Mouse (Mus musculus) CH12F3 (cell line): ENCODE measurements around the gene Sec1.

Experiments
- in situ Hi-C: fragments of 300-500 bp; cut with MboI; formaldehyde crosslinking; loops from 2 replicates; pipeline ENCODE4 v1.14.3; 2020; ENCODE audit warnings: low sequenced_read_pairs

The Sec1 gene

DNA sequence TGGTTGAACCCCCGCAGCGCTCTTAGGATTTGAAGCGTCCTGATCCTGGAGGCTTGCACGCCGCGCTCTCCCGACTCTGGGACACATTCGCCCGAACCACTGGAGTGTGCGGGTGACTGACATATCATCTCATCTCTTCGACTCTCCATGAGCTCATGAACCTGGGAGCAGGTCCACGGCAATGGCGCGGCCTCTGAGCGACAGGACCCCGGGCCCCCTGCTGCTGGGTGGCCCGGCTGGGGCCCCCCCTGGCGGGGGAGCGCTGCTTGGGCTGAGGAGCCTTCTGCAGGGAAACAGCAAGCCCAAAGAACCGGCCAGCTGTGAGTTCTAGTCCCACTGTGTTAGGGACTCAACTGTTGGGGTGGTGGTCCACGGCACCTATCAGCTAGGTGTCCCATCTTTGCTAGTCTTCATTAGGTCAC, 11.3 kb upstream of the Sec1 start:
- in situ Hi-C loops, result no loop called here

GRCm38 (mm10) chr7:45704730-45705442, 10.7 kb upstream of the Sec1 start, which contains the start of gene Dbp:
Gene Dbp, plus strand, starts transcription at chr7:45705088.
- in situ Hi-C loops, result no loop called here

- in situ Hi-C loops, result no loop called here
Measured at GRCm38 (mm10) chr7:45704046-45704559, 9.9 kb upstream of the Sec1 start.

DNA sequence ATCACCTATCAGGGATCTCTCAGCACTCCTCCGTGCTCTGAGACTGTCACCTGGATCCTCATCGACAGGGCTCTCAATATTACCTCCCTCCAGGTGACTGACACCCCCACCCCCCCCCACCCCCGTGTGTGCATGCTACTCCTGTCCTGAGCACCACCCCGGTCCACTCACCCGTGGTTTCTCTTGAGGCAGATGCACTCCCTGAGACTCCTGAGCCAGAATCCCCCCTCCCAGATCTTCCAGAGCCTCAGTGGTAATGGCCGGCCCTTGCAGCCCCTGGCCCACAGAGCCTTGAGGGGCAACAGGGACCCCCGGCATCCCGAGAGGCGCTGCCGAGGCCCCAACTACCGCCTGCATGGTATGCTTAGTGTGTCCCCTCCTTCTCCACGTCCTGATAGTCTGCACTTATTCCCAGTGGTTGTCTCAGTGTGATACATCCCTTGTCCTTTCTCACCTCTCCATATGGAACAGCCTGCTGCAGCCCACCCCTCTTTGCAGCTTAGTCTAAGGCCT, 9.4 kb upstream of the Sec1 start:
- in situ Hi-C loops, result no loop called here

DNA sequence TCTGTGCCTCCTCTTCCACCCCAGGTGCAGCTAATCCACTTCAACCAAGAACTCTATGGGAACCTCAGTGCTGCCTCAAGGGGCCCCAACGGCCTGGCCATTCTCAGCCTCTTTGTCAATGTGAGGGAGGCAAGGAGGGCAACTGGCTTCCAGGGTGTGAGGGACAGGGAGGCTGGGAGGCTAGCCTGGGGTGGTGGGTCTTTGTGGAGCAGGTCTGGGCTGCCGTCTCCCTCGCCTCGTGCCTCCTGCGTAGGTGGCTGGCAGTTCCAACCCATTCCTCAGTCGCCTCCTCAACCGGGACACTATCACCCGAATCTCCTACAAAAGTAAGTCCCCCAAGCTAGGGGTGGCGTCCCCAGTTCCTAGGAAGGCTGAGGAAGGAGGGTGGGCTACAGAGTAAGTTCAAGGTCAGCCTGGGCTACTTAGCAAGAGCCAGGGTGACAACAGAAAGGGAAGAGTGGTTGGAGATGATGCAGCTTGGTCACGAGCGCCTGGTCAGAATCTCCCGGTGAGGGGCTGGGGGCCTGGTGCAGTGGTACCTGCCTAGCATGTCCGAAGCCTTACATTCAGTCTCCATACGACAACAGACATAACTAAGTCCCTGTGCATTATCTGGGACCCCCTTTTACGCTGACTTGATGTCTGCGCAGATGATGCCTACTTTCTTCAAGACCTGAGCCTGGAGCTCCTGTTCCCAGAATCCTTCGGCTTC, 8.8 kb upstream of the Sec1 start:
- in situ Hi-C loops, result no loop called here

DNA sequence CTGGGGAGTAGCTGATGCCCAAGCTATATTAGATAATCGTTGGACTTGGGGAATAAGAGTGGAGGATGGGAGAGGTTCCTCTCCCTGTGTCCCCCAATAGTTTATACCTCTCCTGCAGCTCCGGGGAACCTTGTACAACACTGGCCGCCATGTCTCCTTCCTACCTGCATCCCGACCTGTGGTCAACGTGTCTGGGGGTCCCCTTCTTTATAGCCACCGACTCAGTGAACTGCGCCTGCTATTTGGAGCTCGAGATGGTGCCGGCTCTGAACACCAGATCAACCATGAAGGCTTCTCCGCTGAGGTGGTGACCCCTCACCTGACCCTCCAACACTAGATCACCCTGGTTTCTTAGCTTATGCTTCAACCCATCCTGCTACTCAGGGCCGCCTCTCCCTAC, 8.1 kb upstream of the Sec1 start:
- in situ Hi-C loops, result no loop called here

- in situ Hi-C loops, result no loop called here
Measured at GRCm38 (mm10) chr7:45701607-45702006, 7.4 kb upstream of the Sec1 start.

- in situ Hi-C loops, result no loop called here
Measured at GRCm38 (mm10) chr7:45701072-45701471, 6.9 kb upstream of the Sec1 start.

DNA sequence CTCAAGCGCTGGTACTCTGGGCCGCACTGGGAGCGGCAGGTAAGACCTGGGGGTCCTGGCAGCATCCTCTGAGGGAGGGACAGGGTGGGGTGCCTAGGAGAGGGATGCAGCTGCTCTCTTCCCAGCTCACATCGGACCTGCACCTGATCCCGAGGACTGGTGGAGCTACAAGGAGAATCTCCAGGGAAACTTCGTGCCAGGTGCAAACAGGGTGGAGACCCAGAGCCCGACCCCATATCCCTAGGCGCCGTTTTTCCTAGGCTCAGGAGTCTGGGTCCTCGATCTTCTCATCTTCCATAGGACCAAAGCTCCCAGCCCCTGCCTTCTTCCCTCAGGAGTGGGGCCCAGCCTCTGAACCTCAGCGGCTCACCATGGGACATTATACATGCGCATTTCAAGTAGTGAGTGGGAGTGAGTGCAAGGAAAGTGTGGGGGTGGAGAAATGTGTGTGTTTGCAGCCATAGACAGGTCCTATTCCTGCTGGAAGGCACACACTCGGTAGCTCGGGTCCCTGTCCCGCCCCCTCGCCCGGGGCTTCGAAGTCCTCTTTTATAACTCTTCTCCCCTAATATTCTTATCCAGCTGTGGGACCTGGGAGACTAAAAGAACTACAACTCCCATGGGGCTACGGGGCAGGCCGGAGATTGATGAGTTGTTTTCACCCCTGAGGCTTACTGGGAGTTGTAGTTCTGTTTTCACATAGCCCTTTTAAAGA, 6.3 kb upstream of the Sec1 start:
- in situ Hi-C loops, result no loop called here

DNA sequence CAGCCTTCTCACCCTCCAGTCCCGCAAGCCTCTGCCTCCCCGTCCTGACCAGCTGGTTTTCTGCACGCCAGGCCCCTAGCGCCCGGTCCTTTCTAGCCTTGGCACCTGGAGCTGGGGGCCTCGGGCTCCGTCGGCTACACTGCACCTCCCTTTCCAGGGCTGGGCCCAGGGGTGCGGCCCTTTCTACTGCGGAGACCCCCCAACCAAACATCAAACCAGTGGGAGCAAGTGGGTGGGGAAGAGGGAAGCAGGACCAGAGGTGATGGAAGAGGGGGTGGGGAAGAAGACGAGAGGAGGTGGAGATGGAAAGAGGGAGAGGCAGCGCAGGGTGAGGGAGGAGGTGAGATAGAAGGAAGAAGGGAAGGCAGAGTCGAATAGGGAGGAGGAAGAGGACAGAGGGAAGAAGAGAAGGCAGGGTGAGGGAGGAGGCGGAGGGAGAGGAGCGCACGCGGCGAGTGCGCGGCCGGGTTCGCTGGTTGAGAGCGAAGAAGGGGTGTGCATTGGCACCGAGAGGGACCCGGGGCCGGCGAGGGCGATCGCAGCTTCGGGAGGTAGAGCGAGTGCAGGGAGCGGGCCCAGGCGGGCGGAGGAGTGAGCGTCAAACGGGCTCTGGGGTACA, 5.4 kb upstream of the Sec1 start, which contains the start of gene Car11:
Gene Car11, plus strand, starts transcription at position 321 of the 619 bp plus-strand sequence.
- in situ Hi-C loops, result no loop called here

DNA sequence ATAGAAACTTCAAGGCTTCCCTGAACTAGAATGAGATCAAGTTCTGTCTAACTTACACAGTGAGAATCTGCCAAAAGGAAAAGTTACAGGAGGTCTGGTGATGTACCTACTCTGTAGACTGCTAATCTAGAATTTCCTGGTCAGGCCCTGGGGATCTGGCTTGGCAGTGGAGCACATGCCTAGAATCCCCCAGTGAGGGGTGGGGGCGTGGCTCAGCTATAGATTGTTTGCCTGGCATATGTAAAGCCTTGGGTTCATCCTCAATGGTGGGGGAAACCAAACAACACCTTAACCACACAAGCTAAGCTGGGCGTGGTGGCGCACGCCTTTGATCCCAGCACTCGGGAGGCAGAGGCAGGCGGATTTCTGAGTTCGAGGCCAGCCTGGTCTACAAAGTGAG, 3.7 kb upstream of the Sec1 start:
- in situ Hi-C loops, result no loop called here

- in situ Hi-C loops, result no loop called here
Measured at GRCm38 (mm10) chr7:45695098-45695497, 896 bp upstream of the Sec1 start.

DNA sequence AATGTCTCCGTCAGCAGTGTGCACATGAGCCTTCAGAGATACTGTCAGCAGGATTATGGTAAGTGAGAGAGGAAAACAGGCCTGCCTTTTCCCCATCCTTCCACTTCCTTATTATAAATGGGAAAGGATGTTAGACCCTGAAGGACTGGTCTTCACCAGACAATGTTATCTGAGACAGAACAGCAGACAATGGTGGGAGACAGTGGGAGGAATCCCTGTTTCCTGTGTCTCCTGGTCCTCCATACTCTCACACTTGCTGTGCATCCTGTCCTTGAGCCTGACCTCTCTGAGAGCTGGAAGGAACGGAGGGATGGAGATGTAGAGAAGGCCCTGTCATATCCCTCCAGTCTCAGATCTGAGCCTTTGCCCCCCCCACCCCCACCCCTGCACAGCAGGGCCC, 1.8 kb downstream of the Sec1 start:
- in situ Hi-C loops, result no loop called here

DNA sequence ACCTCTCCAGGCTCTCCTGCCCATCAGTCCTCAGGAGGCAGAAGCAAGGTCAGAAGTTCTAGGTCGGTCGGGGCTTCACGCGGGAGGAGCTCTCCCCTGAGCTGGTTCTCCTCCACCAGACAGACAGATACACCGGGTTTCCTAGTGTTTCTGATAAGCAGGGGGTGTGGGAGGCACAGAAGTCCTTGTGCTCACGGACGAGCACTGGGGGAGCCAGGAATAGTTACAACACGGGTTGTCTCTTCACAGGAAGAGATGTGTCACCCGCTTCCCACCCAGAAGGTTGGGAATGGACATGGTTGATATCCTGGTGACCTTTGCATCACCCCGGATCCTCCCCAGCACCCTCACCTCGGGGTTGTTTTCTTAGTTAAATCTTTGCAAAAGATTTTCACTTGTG, 4.4 kb downstream of the Sec1 start:
- in situ Hi-C loops, result loop anchor here (10.0 kb wide), 1 partner anchor 95 kb away; no protein-coding TSS in a partner anchor

DNA sequence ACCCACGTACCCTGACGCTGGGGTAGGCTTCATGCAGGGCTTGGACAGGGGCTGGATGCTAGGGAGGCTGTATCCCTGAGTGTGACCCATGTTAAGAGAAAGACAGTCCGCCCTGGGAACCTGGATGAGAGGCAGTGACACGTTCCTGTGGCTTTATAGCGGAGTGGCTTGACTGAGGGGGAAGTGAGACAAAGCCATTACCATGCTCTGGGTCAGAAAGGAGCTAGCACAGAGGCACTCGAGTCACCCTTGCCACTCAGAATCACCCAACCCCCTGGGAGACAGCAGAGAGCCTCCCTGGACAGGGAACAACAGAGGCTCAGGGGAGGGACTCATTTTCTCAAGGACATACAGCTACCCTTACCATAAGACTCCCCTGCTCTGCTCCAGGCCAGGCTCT, 5.1 kb downstream of the Sec1 start:
- in situ Hi-C loops, result loop anchor here (10.0 kb wide), 1 partner anchor 94 kb away; no protein-coding TSS in a partner anchor

DNA sequence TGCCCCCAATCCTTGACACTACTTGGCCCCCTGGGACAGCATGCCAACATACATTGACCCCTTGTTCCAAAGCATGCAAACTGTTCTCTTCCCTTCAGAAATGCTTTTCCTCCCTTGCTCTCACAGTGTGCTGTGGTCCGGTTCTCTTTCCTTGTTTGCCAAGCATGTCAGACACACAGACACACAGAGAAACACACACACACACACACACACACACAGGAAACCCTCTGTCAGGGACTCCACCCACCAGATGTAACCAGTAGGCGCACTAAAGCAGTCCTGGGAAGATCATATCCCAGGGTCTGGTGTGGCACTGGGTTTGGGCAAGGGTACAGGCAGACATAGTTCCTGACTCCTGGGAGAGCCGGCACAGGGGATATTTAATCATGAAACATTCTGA, 7.4 kb downstream of the Sec1 start:
- in situ Hi-C loops, result loop anchor here (10.0 kb wide), 1 partner anchor 92 kb away; no protein-coding TSS in a partner anchor

- in situ Hi-C loops, result loop anchor here (10.0 kb wide), 1 partner anchor 91 kb away; no protein-coding TSS in a partner anchor
Measured at GRCm38 (mm10) chr7:45685811-45686210, 8.4 kb downstream of the Sec1 start.

DNA sequence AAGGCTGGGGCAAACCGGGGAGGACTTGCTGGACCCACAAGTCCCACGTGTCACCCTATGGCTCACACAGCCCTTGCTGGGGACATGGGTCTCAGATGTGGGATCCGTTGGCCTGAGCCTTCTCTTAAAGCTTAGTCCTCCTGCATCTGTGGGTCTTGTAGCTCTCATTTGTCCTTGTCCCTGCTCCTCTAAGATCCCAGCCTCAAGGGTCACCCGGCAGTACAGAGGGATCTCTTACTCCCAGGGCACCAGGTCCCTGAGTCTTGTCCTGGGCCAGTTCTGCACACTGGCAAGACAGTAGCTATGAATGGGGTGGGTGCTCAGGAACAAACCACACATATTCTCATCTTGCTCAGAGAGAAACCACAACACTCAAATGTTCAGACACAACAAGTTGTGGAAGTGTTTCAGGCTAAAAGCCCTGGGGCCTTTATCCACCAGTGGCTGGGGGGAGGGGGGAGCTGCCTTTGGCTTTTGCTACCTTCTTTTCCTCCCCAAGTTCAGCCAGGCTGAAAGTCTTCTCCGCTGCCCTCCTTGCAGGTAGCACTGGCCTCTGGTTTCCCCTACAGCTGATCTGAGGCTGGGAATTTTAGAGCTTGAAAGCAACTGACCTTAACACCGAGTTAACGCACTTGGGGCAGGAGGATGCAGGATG, 10.7 kb downstream of the Sec1 start, which contains the start of gene Ntn5:
Gene Ntn5, plus strand, starts transcription at position 627 of the 655 bp plus-strand sequence.
- in situ Hi-C loops, result loop anchor here (10.0 kb wide), 1 partner anchor 89 kb away; no protein-coding TSS in a partner anchor
